Mouse (Mus musculus): ENCODE results near the gene Accsl.

GRCm38 (mm10) chr2:93881640-93882367 is 12.8 kb upstream of the Accsl start:
- TF ChIP-seq POLR2A (IDR thresholded peaks at IDR 0.05; ENCODE audit: extremely low read depth, insufficient read depth, low read length) (no peak), CTCF (IDR thresholded peaks at IDR 0.05; ENCODE audit: extremely low read depth, insufficient read depth, low read length) (no peak)
